Mouse (Mus musculus) spleen, adult 2 months (tissue): Measurements from ENCODE around the gene Parp1.

ENCODE experiments used
- CTCF ChIP-seq: fragments of 200-500 bp; IDR thresholded peaks from 2 replicates; pipeline ENCODE4 v1.5.1; 2011; ENCODE audit warnings: mild to moderate bottlenecking, inconsistent platforms; ENCODE audit not compliant: insufficient read depth, insufficient read length, insufficient replicate concordance; ENCODE audit errors: extremely low read depth
- POLR2A ChIP-seq: fragments of 200-500 bp; IDR thresholded peaks from 2 replicates; pipeline ENCODE4 v1.6.1; 2011; ENCODE audit warnings: low read depth, low read length, inconsistent platforms

- no peak for TF ChIP-seq CTCF
- no peak for TF ChIP-seq POLR2A
Measured at GRCm38 (mm10) chr1:180606106-180606505, 37.4 kb downstream of the Parp1 start.
